ENCODE assay signal across 8 mouse cellular contexts in the genomic region with DNA sequence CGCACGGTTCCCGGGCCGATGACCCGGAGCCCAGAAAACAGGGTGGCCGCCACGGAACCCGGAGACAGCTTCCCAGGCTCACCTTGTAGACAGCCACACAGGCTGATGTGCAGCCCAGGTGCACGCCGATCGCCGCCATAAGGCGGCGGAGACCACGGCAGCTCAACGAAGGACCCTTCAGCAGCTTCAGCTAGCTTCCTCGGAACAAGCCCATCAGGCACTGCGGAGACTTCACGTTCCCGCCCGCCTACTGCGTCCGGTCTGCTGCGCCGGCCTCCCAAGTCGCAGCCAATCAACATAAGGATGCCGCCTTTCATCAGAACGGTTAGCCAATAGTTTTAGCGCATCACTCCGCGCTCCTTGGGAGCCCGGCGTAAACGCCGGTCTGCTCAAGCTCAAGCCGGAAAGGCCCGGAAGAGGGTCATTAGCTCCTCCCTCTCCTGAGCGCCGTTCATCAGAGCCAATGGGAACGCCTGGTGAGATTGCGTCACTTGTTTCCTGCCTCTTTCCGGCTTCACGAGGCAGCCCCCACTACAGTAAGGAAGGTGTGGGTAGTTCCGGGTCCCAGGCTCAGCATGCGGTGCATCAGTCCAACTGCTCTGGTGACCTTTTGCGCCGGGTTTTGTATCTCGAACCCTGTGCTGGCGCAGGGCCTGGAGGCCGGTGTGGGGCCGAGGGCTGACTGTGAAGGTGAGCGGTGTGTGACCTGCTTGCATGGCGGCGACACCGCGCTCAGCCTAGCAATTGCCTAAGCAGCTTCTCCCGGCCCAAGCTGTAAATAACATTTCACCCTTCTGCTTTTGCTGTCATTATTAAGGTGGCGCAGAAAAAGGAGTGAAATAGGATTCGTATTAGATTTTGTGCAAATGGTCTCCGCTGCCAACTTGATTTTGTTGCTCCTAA. TPM values are rescaled to one million over a fixed set of nuclear protein-coding genes. Genes with fewer than 3 reads are reported as not detected.
DNase-seq lines count a peak whose midpoint lies in the region; ATAC-seq lines count a peak whose summit lies in the region.

Gene Gm45902 (minus strand): TSS at position 239 of the 903 bp plus-strand sequence.
Gene Hspa14 (minus strand): TSS at position 263 of the 903 bp plus-strand sequence.
Gene Cdnf (plus strand): TSS at position 479 of the 903 bp plus-strand sequence.

- H3K9me3 ChIP-seq in heart, embryonic 13.5 days = no peaks in the 10 kb centered on the region
- no peaks in the 10 kb centered on the region for H3K9me3 ChIP-seq in liver, embryonic 12.5 days (replicated peaks)
- no peaks in the 10 kb centered on the region for H3K9me3 ChIP-seq in stomach, embryonic 15.5 days

- peaks cover 2% of the 10 kb centered on the region for H3K4me1 ChIP-seq in brown adipose tissue, adult 24 weeks (ENCODE audit: control insufficient read depth, insufficient read depth, insufficient read length, low read length)
- peaks cover 19% of the 10 kb centered on the region for H3K4me1 ChIP-seq in heart, embryonic 13.5 days
- H3K4me1 ChIP-seq in liver, embryonic 12.5 days = peaks cover 18% of the 10 kb centered on the region
- H3K4me1 ChIP-seq in stomach, embryonic 15.5 days = 0 out of 2 replicates have a peak, but pooled peaks cover 7% of the 10 kb centered on the region

- peak within 1 kb of the TSS; percentile 94 for H3K4me2 ChIP-seq in heart, embryonic 13.5 days
- H3K4me2 ChIP-seq in liver, embryonic 12.5 days = peak within 1 kb of the TSS; percentile 81
- H3K4me2 ChIP-seq in stomach, embryonic 15.5 days = peak within 1 kb of the TSS; percentile 84

- DNase-seq in CD4-positive, CD25-positive, alpha-beta regulatory T cell, adult 2 months (ENCODE audit: low read depth, low spot score) = peak; percentile 98
- peak; percentile 94 for DNase-seq in fat pad, adult 2 months (ENCODE audit: extremely low read depth, low read depth, low spot score)
- peak; percentile 96 for DNase-seq in kidney, postnatal 10 days
- DNase-seq in natural killer cell, adult 2 months (ENCODE audit: low spot score in 2 of 2) = peak; percentile 98

- H3K27me3 ChIP-seq in heart, embryonic 13.5 days (replicated peaks) = no peaks in the 10 kb centered on the region
- no peaks in the 10 kb centered on the region for H3K27me3 ChIP-seq in liver, embryonic 12.5 days (replicated peaks)
- no peaks in the 10 kb centered on the region for H3K27me3 ChIP-seq in stomach, embryonic 15.5 days (replicated peaks)

- ATAC-seq in heart, embryonic 13.5 days (ENCODE audit: extremely low read depth, insufficient number of reproducible peaks, low FRiP score, low TSS enrichment) = peak; percentile 98
- ATAC-seq in liver, embryonic 12.5 days = peak; percentile 99
- peak; percentile 100 for ATAC-seq in stomach, embryonic 15.5 days (ENCODE audit: insufficient read depth, low FRiP score, low read depth)

- peak within 1 kb of the TSS; percentile 98 for H3K9ac ChIP-seq in heart, embryonic 13.5 days
- H3K9ac ChIP-seq in liver, embryonic 12.5 days = peak within 1 kb of the TSS; percentile 84
- H3K9ac ChIP-seq in stomach, embryonic 15.5 days = peak within 1 kb of the TSS; percentile 86

- peaks cover 30% of the 10 kb centered on the region for H3K36me3 ChIP-seq in heart, embryonic 13.5 days
- peaks cover 35% of the 10 kb centered on the region for H3K36me3 ChIP-seq in liver, embryonic 12.5 days
- peaks cover 16% of the 10 kb centered on the region for H3K36me3 ChIP-seq in stomach, embryonic 15.5 days

- WGBS in heart, embryonic 13.5 days = under 1% methylated on average over 60 of the region's 60 CpGs
- WGBS in liver, embryonic 12.5 days (ENCODE audit: insufficient replicate concordance) = under 1% methylated on average over 60 of the region's 60 CpGs
- under 1% methylated on average over 60 of the region's 60 CpGs for WGBS in stomach, embryonic 15.5 days

- peak within 1 kb of the TSS; percentile 80 for H3K27ac ChIP-seq in brown adipose tissue, adult 24 weeks (replicated peaks; ENCODE audit: low read depth, low read length)
- peak within 1 kb of the TSS; percentile 85 for H3K27ac ChIP-seq in heart, embryonic 13.5 days (replicated peaks)
- H3K27ac ChIP-seq in liver, embryonic 12.5 days = peak within 1 kb of the TSS; percentile 85
- peak within 1 kb of the TSS; percentile 79 for H3K27ac ChIP-seq in stomach, embryonic 15.5 days

- H3K4me3 ChIP-seq in brown adipose tissue, adult 24 weeks (ENCODE audit: insufficient read depth, low read depth, low read length) = peak within 1 kb of the TSS; percentile 85
- peak within 1 kb of the TSS; percentile 92 for H3K4me3 ChIP-seq in heart, embryonic 13.5 days
- H3K4me3 ChIP-seq in liver, embryonic 12.5 days = peak within 1 kb of the TSS; percentile 89
- peak within 1 kb of the TSS; percentile 82 for H3K4me3 ChIP-seq in stomach, embryonic 15.5 days (replicated peaks)

RNA-seq across cellular contexts. Expression of gene Gm45902, which starts in this region (rescaled TPM):
- polyA plus RNA-seq in brown adipose tissue, adult 24 weeks (2012; ENCODE audit: insufficient read depth, insufficient read length, missing spikeins) = 0.79 and 0.87 TPM in 2 replicates
- 4.3 and 4.4 TPM in 2 replicates for polyA plus RNA-seq in heart, embryonic 13.5 days (2015; fragmentation: Nextera tagmentation; extraction: Ambion mirVana)
- 3.2 and 3.5 TPM in 2 replicates for polyA plus RNA-seq in liver, embryonic 12.5 days (2016; fragmentation: Nextera tagmentation; extraction: Ambion mirVana)
- polyA plus RNA-seq in stomach, embryonic 15.5 days (2015; fragmentation: Nextera tagmentation; extraction: Ambion mirVana) = 3.9 and 4.0 TPM in 2 replicates

RNA-seq across cellular contexts. Expression of gene Hspa14, which starts in this region (rescaled TPM):
- polyA plus RNA-seq in brown adipose tissue, adult 24 weeks (2012; ENCODE audit: insufficient read depth, insufficient read length, missing spikeins) = 24.9 and 33.9 TPM in 2 replicates
- polyA plus RNA-seq in heart, embryonic 13.5 days (2015; fragmentation: Nextera tagmentation; extraction: Ambion mirVana) = 73.9 and 79.5 TPM in 2 replicates
- polyA plus RNA-seq in liver, embryonic 12.5 days (2016; fragmentation: Nextera tagmentation; extraction: Ambion mirVana) = 107 and 109 TPM in 2 replicates
- 93.7 and 96.5 TPM in 2 replicates for polyA plus RNA-seq in stomach, embryonic 15.5 days (2015; fragmentation: Nextera tagmentation; extraction: Ambion mirVana)

RNA-seq across cellular contexts. Expression of gene Cdnf, which starts in this region (rescaled TPM):
- 7.5 and 8.0 TPM in 2 replicates for polyA plus RNA-seq in brown adipose tissue, adult 24 weeks (2012; ENCODE audit: insufficient read depth, insufficient read length, missing spikeins)
- polyA plus RNA-seq in heart, embryonic 13.5 days (2015; fragmentation: Nextera tagmentation; extraction: Ambion mirVana) = 0.13 and 0.18 TPM in 2 replicates
- polyA plus RNA-seq in liver, embryonic 12.5 days (2016; fragmentation: Nextera tagmentation; extraction: Ambion mirVana) = 0.11 and 0.24 TPM in 2 replicates
- 0.12 and 0.14 TPM in 2 replicates for polyA plus RNA-seq in stomach, embryonic 15.5 days (2015; fragmentation: Nextera tagmentation; extraction: Ambion mirVana)

Comparison
In these comparisons a context has a peak if more than half of its experiments do, and no peak if none do; other contexts are left out.
1. Peak in every context shown above with its lines: DNase-seq, ATAC-seq, H3K4me3 ChIP-seq and H3K27ac ChIP-seq.